Mouse (Mus musculus): ENCODE measurements at regions not wholly inside any gene's neighbourhood (a gene's known extent, or its start where the extent isn't known, plus 50 kb on each side); places are given as distances from the start of the nearest gene placed in this dataset.

- no peaks in the 10 kb centered on the region for H3K36me3 ChIP-seq (replicated peaks; ENCODE audit: low read length)
- peaks cover 7% of the 10 kb centered on the region for H3K4me1 ChIP-seq
- TF ChIP-seq FLI1 (IDR thresholded peaks at IDR 0.05; ENCODE audit: low read length), result no peak
- no peak for TF ChIP-seq GATA1 (IDR thresholded peaks at IDR 0.05; ENCODE audit: borderline replicate concordance, low read length)
- no peaks in the 10 kb centered on the region for H3K9me3 ChIP-seq
- no peak overlapping the region for H3K4me3 ChIP-seq (replicated peaks)
- H3K27me3 ChIP-seq (replicated peaks), result peaks cover 5% of the 10 kb centered on the region
These were observed 63.8 kb upstream of the Dscam start for GRCm38 (mm10) chr16:97234321-97234720.

GRCm38 (mm10) chr16:97239626-97240025, 69.1 kb upstream of the Dscam start:
- Histone ChIP-seq H3K9me3 (no peaks in the 10 kb centered on the region), H3K36me3 (replicated peaks; ENCODE audit: low read length) (no peaks in the 10 kb centered on the region), H3K4me1 (peaks cover 19% of the 10 kb centered on the region), H3K27me3 (replicated peaks) (peaks cover 9% of the 10 kb centered on the region), H3K4me3 (replicated peaks) (no peak overlapping the region)
- TF ChIP-seq GATA1 (IDR thresholded peaks at IDR 0.05; ENCODE audit: borderline replicate concordance, low read length) (no peak), FLI1 (IDR thresholded peaks at IDR 0.05; ENCODE audit: low read length) (no peak)

- H3K4me3 ChIP-seq (replicated peaks), result no peak overlapping the region
- H3K36me3 ChIP-seq (replicated peaks; ENCODE audit: low read length), result no peaks in the 10 kb centered on the region
- H3K27me3 ChIP-seq (replicated peaks), result peaks cover 11% of the 10 kb centered on the region
- H3K4me1 ChIP-seq, result peaks cover 18% of the 10 kb centered on the region
- H3K9me3 ChIP-seq, result no peaks in the 10 kb centered on the region
- TF ChIP-seq GATA1 (IDR thresholded peaks at IDR 0.05; ENCODE audit: borderline replicate concordance, low read length), result no peak
- no peak for TF ChIP-seq FLI1 (IDR thresholded peaks at IDR 0.05; ENCODE audit: low read length)
These were observed 69.5 kb upstream of the Dscam start for GRCm38 (mm10) chr16:97240085-97240484.

GRCm38 (mm10) chr16:97240859-97241360, 70.4 kb upstream of the Dscam start:
- H3K4me3 ChIP-seq (replicated peaks), result no peak overlapping the region
- no peaks in the 10 kb centered on the region for H3K9me3 ChIP-seq
- H3K36me3 ChIP-seq (replicated peaks; ENCODE audit: low read length), result no peaks in the 10 kb centered on the region
- H3K4me1 ChIP-seq, result peaks cover 12% of the 10 kb centered on the region
- peaks cover 13% of the 10 kb centered on the region for H3K27me3 ChIP-seq (replicated peaks)
- TF ChIP-seq FLI1 (IDR thresholded peaks at IDR 0.05; ENCODE audit: low read length) (no peak), GATA1 (IDR thresholded peaks at IDR 0.05; ENCODE audit: borderline replicate concordance, low read length) (no peak)

GRCm38 (mm10) chr16:97241639-97242038, 71.1 kb upstream of the Dscam start:
- H3K27me3 ChIP-seq (replicated peaks), result peaks cover 15% of the 10 kb centered on the region
- no peak for TF ChIP-seq FLI1 (IDR thresholded peaks at IDR 0.05; ENCODE audit: low read length)
- no peak for TF ChIP-seq GATA1 (IDR thresholded peaks at IDR 0.05; ENCODE audit: borderline replicate concordance, low read length)
- H3K36me3 ChIP-seq (replicated peaks; ENCODE audit: low read length), result no peaks in the 10 kb centered on the region
- H3K4me1 ChIP-seq, result peaks cover 12% of the 10 kb centered on the region
- H3K4me3 ChIP-seq (replicated peaks), result no peak overlapping the region
- no peaks in the 10 kb centered on the region for H3K9me3 ChIP-seq

GRCm38 (mm10) chr16:97250488-97250887, 79.9 kb upstream of the Dscam start:
- peaks cover 22% of the 10 kb centered on the region for H3K27me3 ChIP-seq (replicated peaks)
- no peaks in the 10 kb centered on the region for H3K9me3 ChIP-seq
- TF ChIP-seq FLI1 (IDR thresholded peaks at IDR 0.05; ENCODE audit: low read length) (no peak), GATA1 (IDR thresholded peaks at IDR 0.05; ENCODE audit: borderline replicate concordance, low read length) (no peak)
- no peak overlapping the region for H3K4me3 ChIP-seq (replicated peaks)
- no peaks in the 10 kb centered on the region for H3K36me3 ChIP-seq (replicated peaks; ENCODE audit: low read length)
- H3K4me1 ChIP-seq, result 0 out of 2 replicates have a peak, but pooled peaks cover 3% of the 10 kb centered on the region

GRCm38 (mm10) chr16:97252551-97252950, 82.0 kb upstream of the Dscam start:
- Histone ChIP-seq H3K9me3 (no peaks in the 10 kb centered on the region), H3K36me3 (replicated peaks; ENCODE audit: low read length) (no peaks in the 10 kb centered on the region), H3K27me3 (replicated peaks) (peaks cover 21% of the 10 kb centered on the region), H3K4me3 (replicated peaks) (no peak overlapping the region), H3K4me1 (0 out of 2 replicates have a peak, but pooled peaks cover 3% of the 10 kb centered on the region)
- TF ChIP-seq GATA1 (IDR thresholded peaks at IDR 0.05; ENCODE audit: borderline replicate concordance, low read length), result no peak
- no peak for TF ChIP-seq FLI1 (IDR thresholded peaks at IDR 0.05; ENCODE audit: low read length)

GRCm38 (mm10) chr16:97252997-97253635, 82.6 kb upstream of the Dscam start:
- Histone ChIP-seq H3K36me3 (replicated peaks; ENCODE audit: low read length) (no peaks in the 10 kb centered on the region), H3K4me3 (replicated peaks) (no peak overlapping the region), H3K27me3 (replicated peaks) (peaks cover 20% of the 10 kb centered on the region), H3K9me3 (no peaks in the 10 kb centered on the region), H3K4me1 (0 out of 2 replicates have a peak, but pooled peaks cover 3% of the 10 kb centered on the region)
- TF ChIP-seq GATA1 (IDR thresholded peaks at IDR 0.05; ENCODE audit: borderline replicate concordance, low read length) (no peak), FLI1 (IDR thresholded peaks at IDR 0.05; ENCODE audit: low read length) (no peak)

GRCm38 (mm10) chr16:97258821-97259220, 88.3 kb upstream of the Dscam start:
- Histone ChIP-seq H3K27me3 (replicated peaks) (peaks cover 16% of the 10 kb centered on the region), H3K4me3 (replicated peaks) (no peak overlapping the region)
- no peak for TF ChIP-seq GATA1 (IDR thresholded peaks at IDR 0.05; ENCODE audit: borderline replicate concordance, low read length)
- TF ChIP-seq FLI1 (IDR thresholded peaks at IDR 0.05; ENCODE audit: low read length), result no peak

GRCm38 (mm10) chr16:97263451-97263850, 92.9 kb upstream of the Dscam start:
- H3K4me3 ChIP-seq (replicated peaks), result no peak overlapping the region
- TF ChIP-seq GATA1 (IDR thresholded peaks at IDR 0.05; ENCODE audit: borderline replicate concordance, low read length) (no peak), FLI1 (IDR thresholded peaks at IDR 0.05; ENCODE audit: low read length) (no peak)

More at GRCm38 (mm10) chr16:97258821-97259220, 88.3 kb upstream of the Dscam start:
- Histone ChIP-seq H3K9me3 (no peaks in the 10 kb centered on the region), H3K4me1 (peaks cover 6% of the 10 kb centered on the region), H3K36me3 (replicated peaks; ENCODE audit: low read length) (no peaks in the 10 kb centered on the region)

More at GRCm38 (mm10) chr16:97263451-97263850, 92.9 kb upstream of the Dscam start:
- Histone ChIP-seq H3K9me3 (no peaks in the 10 kb centered on the region), H3K36me3 (replicated peaks; ENCODE audit: low read length) (no peaks in the 10 kb centered on the region), H3K27me3 (replicated peaks) (peaks cover 19% of the 10 kb centered on the region), H3K4me1 (peaks cover 13% of the 10 kb centered on the region)
